Comparison of ENCODE assay signal across 9 mouse cellular contexts in the genomic region with DNA sequence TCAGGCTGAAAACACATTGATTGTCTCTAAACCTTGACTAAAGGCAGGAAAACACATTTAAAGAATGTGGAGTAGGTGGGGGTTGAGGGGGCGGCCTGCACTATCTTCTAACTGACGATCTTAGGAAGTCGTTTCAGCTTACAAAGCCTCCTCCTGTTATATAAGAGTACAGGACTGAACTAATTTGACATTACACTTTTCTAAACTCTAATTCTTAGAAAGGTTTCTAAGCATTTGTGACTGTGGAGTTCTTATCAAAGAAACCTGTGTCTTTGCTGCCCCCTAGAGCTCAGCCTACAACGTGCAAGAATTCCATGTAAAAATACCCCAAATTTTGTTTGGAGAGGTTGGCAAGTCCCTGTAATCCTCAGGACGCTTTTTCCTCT. TPM values are rescaled to one million over a fixed set of nuclear protein-coding genes. Genes with fewer than 3 reads are reported as not detected.
DNase-seq lines count a peak whose midpoint lies in the region; ATAC-seq and TF ChIP-seq lines count a peak whose summit lies in the region.
"Had no signal": no experiment of that assay in that cellular context is flagged by ENCODE, and none has a peak within 500 bp of the region (broad histone marks: within the 10 kb centered on the region; RNA-seq: fewer than 3 reads in every experiment).

No protein-coding gene starts in this region.

- no peak overlapping the region for H3K4me3 ChIP-seq in forebrain, embryonic 11.5 days (ENCODE audit: low read depth, low read length)
- H3K4me3 ChIP-seq in hindbrain, embryonic 10.5 days: peak overlapping the region; percentile 31

- H3K27me3 ChIP-seq in forebrain, embryonic 11.5 days (ENCODE audit: control insufficient read depth, insufficient read depth, low read length): no peaks in the 10 kb centered on the region
- H3K27me3 ChIP-seq in hindbrain, embryonic 10.5 days (ENCODE audit: insufficient read depth, poor library complexity, severe bottlenecking): peaks cover 43% of the 10 kb centered on the region

- H3K4me1 ChIP-seq in forebrain, embryonic 11.5 days (replicated peaks; ENCODE audit: control insufficient read depth, insufficient read depth, low read length): no peaks in the 10 kb centered on the region
- no peaks in the 10 kb centered on the region; the same call in 1 of the 2 replicates for H3K4me1 ChIP-seq in hindbrain, embryonic 10.5 days (replicated peaks)

- peak overlapping the region; percentile 37; the same call in 1 of the 2 replicates for H3K4me2 ChIP-seq in forebrain, embryonic 11.5 days (ENCODE audit: low read depth, low read length, severe bottlenecking)

- no peak for TF ChIP-seq POLR2A in brain, embryonic 14.5 days (IDR thresholded peaks at IDR 0.05; ENCODE audit: borderline replicate concordance, extremely low read depth, insufficient read depth, insufficient read length, poor library complexity, severe bottlenecking)

- ATAC-seq in forebrain, embryonic 11.5 days (replicated peaks; ENCODE audit: low FRiP score): peak; percentile 39; the same call in 1 of the 2 replicates

- H3K36me3 ChIP-seq in forebrain, embryonic 11.5 days (ENCODE audit: control insufficient read depth, insufficient read depth, low read length): no peaks in the 10 kb centered on the region
- H3K36me3 ChIP-seq in hindbrain, embryonic 10.5 days: no peaks in the 10 kb centered on the region

- DNase-seq in ES-CJ7 (ENCODE audit: low read depth, low spot score): peak; percentile 64
- peak; percentile 86 for DNase-seq in brain, embryonic 14.5 days (ENCODE audit: low read depth)
- DNase-seq in forebrain, embryonic 11.5 days (ENCODE audit: low spot score): peak; percentile 70
- DNase-seq in hindbrain, embryonic 10.5 days (ENCODE audit: low spot score): peak; percentile 48
- peak; percentile 34 to 73 for DNase-seq in layer of hippocampus, adult 18-20 months (ENCODE audit: low spot score in 2 of 2)
- DNase-seq in lung, adult 18-20 months: peak; percentile 20 to 41
- peak; percentile 88 for DNase-seq in retina, embryonic 14.5 days (ENCODE audit: low spot score)
- DNase-seq in spleen, postnatal 4 days (ENCODE audit: low spot score in 2 of 2): no peak

- H3K27ac ChIP-seq in forebrain, embryonic 11.5 days (ENCODE audit: low read depth, low read length): no peak overlapping the region
- no peak overlapping the region for H3K27ac ChIP-seq in hindbrain, embryonic 10.5 days

- WGBS in forebrain, embryonic 11.5 days: 5% methylated on average over 5 of the region's 5 CpGs
- 11% methylated on average over 5 of the region's 5 CpGs for WGBS in hindbrain, embryonic 10.5 days

- no peaks in the 10 kb centered on the region for H3K9me3 ChIP-seq in forebrain, embryonic 11.5 days (ENCODE audit: control insufficient read depth, low read length)
- H3K9me3 ChIP-seq in hindbrain, embryonic 10.5 days: no peaks in the 10 kb centered on the region

- no peak overlapping the region for H3K9ac ChIP-seq in forebrain, embryonic 11.5 days (ENCODE audit: low read length)

- peak; percentile 55; the same call in 1 of the 2 replicates for TF ChIP-seq CTCF in brain, embryonic 14.5 days (IDR thresholded peaks at IDR 0.05; ENCODE audit: borderline replicate concordance, extremely low read depth, insufficient read depth, insufficient read length)

RNA-seq across cellular contexts. Expression of a gene that starts 24.1 kb away (rescaled TPM):
- 0.26 and 0.29 TPM in 2 replicates for polyA plus RNA-seq in brain, embryonic 14.5 days (2012; rRNA removed)
- 2.4 and 2.8 TPM in 2 replicates for polyA plus RNA-seq in forebrain, embryonic 11.5 days (2014; fragmentation: Nextera tagmentation; extraction: Ambion mirVana)
- 1.8 and 7.1 TPM in 2 replicates for polyA plus RNA-seq in hindbrain, embryonic 10.5 days (2016; fragmentation: Nextera tagmentation; extraction: Ambion mirVana)
- total RNA-seq in layer of hippocampus, adult 18-20 months (2021): under 1 TPM; 0.25 to 0.42 TPM

RNA-seq across cellular contexts. Expression of a gene that starts 54.4 kb away (rescaled TPM):
- 0.05 and 0.10 TPM in 2 replicates for polyA plus RNA-seq in brain, embryonic 14.5 days (2012; rRNA removed)
- polyA plus RNA-seq in forebrain, embryonic 11.5 days (2014; fragmentation: Nextera tagmentation; extraction: Ambion mirVana): 0.07 and 0.39 TPM in 2 replicates
- polyA plus RNA-seq in hindbrain, embryonic 10.5 days (2016; fragmentation: Nextera tagmentation; extraction: Ambion mirVana): 2.4 and 3.0 TPM in 2 replicates
- not detected for total RNA-seq in layer of hippocampus, adult 18-20 months (2021)
- polyA plus RNA-seq: small intestine, adult 2 months had no signal

Comparison
In these comparisons a context has a peak if more than half of its experiments do, and no peak if none do; other contexts are left out.
1. DNase-seq: peak in ES-CJ7 (single experiment), brain, embryonic 14.5 days (single experiment), forebrain, embryonic 11.5 days (single experiment), hindbrain, embryonic 10.5 days (single experiment), layer of hippocampus, adult 18-20 months (2 of 2), lung, adult 18-20 months (2 of 2) and retina, embryonic 14.5 days (single experiment); none in spleen, postnatal 4 days (0 of 2).